Mouse (Mus musculus) spleen, adult 2 months (tissue): Measurements from ENCODE around the gene Mpc2. TPM values are rescaled to one million over a fixed set of nuclear protein-coding genes. Genes with fewer than 3 reads are reported as not detected.

Experiments
- DNase-seq, 2 experiments: peaks; one replicate each; pipeline versions ENCODE4 v3.0.0 to v3.0.0-alpha.2; 2012 to 2021; ENCODE audit warnings: low spot score in 2 of 2, low read depth in 1 of 2
- H3K27ac ChIP-seq: fragments of 200-500 bp; 2 replicates; pipeline ENCODE4 v1.5.1; 2012; ENCODE audit warnings: low read length, inconsistent platforms; ENCODE audit not compliant: insufficient read depth
- H3K27me3 ChIP-seq: fragments of 200-500 bp; 2 replicates; pipeline ENCODE4 v1.6.1; 2012; ENCODE audit warnings: mild to moderate bottlenecking, moderate library complexity, low read length, inconsistent platforms; ENCODE audit not compliant: control insufficient read depth, insufficient read depth
- H3K36me3 ChIP-seq: fragments of 200-500 bp; 2 replicates; pipeline ENCODE4 v1.6.1; 2012; ENCODE audit warnings: mild to moderate bottlenecking, low read length, inconsistent platforms; ENCODE audit not compliant: control insufficient read depth, insufficient read depth
- H3K4me1 ChIP-seq: fragments of 200-500 bp; 2 replicates; pipeline ENCODE4 v1.6.1; 2011; ENCODE audit warnings: inconsistent platforms; ENCODE audit not compliant: control insufficient read depth, insufficient read depth, insufficient read length
- H3K4me3 ChIP-seq: fragments of 200-500 bp; 2 replicates; pipeline ENCODE4 v1.5.1; 2011; ENCODE audit warnings: mild to moderate bottlenecking, inconsistent platforms; ENCODE audit not compliant: insufficient read depth, insufficient read length; ENCODE audit errors: extremely low read depth
- CTCF ChIP-seq: fragments of 200-500 bp; IDR thresholded peaks from 2 replicates; pipeline ENCODE4 v1.5.1; 2011; ENCODE audit warnings: mild to moderate bottlenecking, inconsistent platforms; ENCODE audit not compliant: insufficient read depth, insufficient read length, insufficient replicate concordance; ENCODE audit errors: extremely low read depth
- POLR2A ChIP-seq: fragments of 200-500 bp; IDR thresholded peaks from 2 replicates; pipeline ENCODE4 v1.6.1; 2011; ENCODE audit warnings: low read depth, low read length, inconsistent platforms
- WGBS: fragments of 180-500 bp; shearing (Covaris S2); methylation state at CpG from one replicate; pipeline ENCODE4 v1.1.7; 2018; 5-methylcytosine and 5-hydroxymethylcytosine counted together
- polyA plus RNA-seq: library from polyadenylated mRNA; depleted of rRNA; stranded (reverse); fragments of >200 nt; gene quantifications from 2 replicates; pipeline ENCODE4 v1.2.3, GENCODE M21; 2012; rRNA removed

Gene Mpc2
- polyA plus RNA-seq, 1 experiment: 21.6 TPM

- Histone ChIP-seq H3K27ac (no peak overlapping the region), H3K4me3 (no peak overlapping the region), H3K36me3 (no peaks in the 10 kb centered on the region), H3K4me1 (no peaks in the 10 kb centered on the region), H3K27me3 (no peaks in the 10 kb centered on the region)
- TF ChIP-seq CTCF (peak; percentile 24; the same call in 1 of the 2 replicates), POLR2A (no peak)
- DNase-seq: peak in 1 of 2 experiments; percentile 17
- 45% methylated on average over 10 of the region's 10 CpGs for WGBS
Measured at GRCm38 (mm10) chr1:165503307-165504024, 43.0 kb downstream of the Mpc2 start.

DNA sequence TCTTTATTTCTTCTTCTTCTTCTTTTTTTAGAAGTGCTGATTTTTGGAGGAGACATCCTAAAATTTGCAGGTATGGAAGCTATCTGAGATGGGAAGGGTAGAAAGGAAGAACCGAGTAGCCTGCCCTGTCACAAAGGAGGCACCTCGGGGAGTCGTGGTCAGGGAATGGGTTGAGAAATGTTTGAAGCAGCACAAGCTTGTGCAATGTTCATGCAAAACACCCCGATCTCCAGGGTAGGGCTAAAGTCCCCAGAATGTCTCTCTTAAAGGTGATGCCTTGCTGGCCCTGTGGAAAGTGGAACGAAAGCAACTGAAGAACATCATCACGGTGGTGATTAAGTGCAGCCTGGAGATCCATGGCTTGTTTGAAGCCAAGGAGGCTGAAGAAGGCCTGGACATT lies 45.9 kb downstream of the Mpc2 start:
- Histone ChIP-seq H3K4me1 (no peaks in the 10 kb centered on the region), H3K4me3 (no peak overlapping the region), H3K27me3 (no peaks in the 10 kb centered on the region), H3K36me3 (no peaks in the 10 kb centered on the region), H3K27ac (no peak overlapping the region)
- no peak for DNase-seq
- WGBS: 76% methylated on average over 6 of the region's 6 CpGs
- TF ChIP-seq CTCF (no peak), POLR2A (no peak)

- 84% methylated on average over 6 of the region's 6 CpGs for WGBS
- H3K4me1 ChIP-seq: no peaks in the 10 kb centered on the region
- no peak overlapping the region for H3K27ac ChIP-seq
- TF ChIP-seq POLR2A (no peak), CTCF (no peak)
- no peaks in the 10 kb centered on the region for H3K36me3 ChIP-seq
- no peak overlapping the region for H3K4me3 ChIP-seq
- H3K27me3 ChIP-seq: no peaks in the 10 kb centered on the region
- no peak for DNase-seq
Measured at GRCm38 (mm10) chr1:165510161-165510560, 49.7 kb downstream of the Mpc2 start.

DNA sequence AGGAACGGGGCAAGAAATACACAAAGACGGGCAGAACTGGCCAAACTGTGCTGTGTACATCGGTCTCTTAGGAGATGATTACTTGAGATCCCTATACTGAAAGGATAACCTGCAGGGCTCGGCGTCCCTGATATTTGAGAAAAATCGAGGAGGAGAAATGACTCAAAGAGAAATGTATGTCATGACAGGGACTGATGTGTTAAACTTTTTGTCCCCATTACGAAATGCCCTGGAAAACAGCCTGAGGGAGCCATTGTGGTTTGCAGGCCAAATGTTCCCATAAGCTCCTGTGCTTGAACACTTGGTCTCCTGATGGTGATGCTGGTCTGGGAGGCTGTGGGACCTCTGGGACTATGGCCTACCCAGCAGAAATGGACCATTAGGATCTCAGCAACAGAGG lies 60.3 kb downstream of the Mpc2 start:
- 91% methylated on average over 7 of the region's 7 CpGs for whole genome bisulfite sequencing
- Histone ChIP-seq H3K27ac (no peak overlapping the region), H3K4me3 (no peak overlapping the region), H3K27me3 (no peaks in the 10 kb centered on the region), H3K36me3 (no peaks in the 10 kb centered on the region), H3K4me1 (no peaks in the 10 kb centered on the region)
- TF ChIP-seq CTCF (no peak), POLR2A (no peak)
- no peak for DNase-seq

Other genes starting within 250 kb of the Mpc2 start
- gene Tiprl, start 223.6 kb upstream of the Mpc2 start, polyA plus RNA-seq: 13.2 and 17.1 TPM in 2 replicates
- 0.78 and 1.2 TPM in 2 replicates for gene Gpr161, start 164.8 kb upstream of the Mpc2 start, polyA plus RNA-seq
- gene Dcaf6, start 162 bp upstream of the Mpc2 start, polyA plus RNA-seq: 9.7 and 10.4 TPM in 2 replicates
- 0.06 TPM in 1 of 2 replicates, not detected in the other for gene Adcy10, start 24.5 kb downstream of the Mpc2 start, polyA plus RNA-seq
- gene Mpzl1, start 173.9 kb downstream of the Mpc2 start, polyA plus RNA-seq: 15.3 and 15.9 TPM in 2 replicates
- gene Rcsd1, start 249.1 kb downstream of the Mpc2 start, polyA plus RNA-seq: 68.3 and 73.9 TPM in 2 replicates